Mouse (Mus musculus) hindbrain, postnatal 0 days (tissue): ENCODE measurements around the gene Vpreb2. TPM values are rescaled to one million over a fixed set of nuclear protein-coding genes. Genes with fewer than 3 reads are reported as not detected.

Experiments
- ATAC-seq: fragments of 200-750 bp; cut with Nextera tagmentation; 2 replicates; pipeline ENCODE4 v1.8.0; 2017; ENCODE audit warnings: mild to moderate bottlenecking, moderate TSS enrichment, moderate library complexity
- DNase-seq: peaks from one replicate; pipeline ENCODE4 v3.0.0-alpha.2; 2015; ENCODE audit warnings: low spot score
- H3K27ac ChIP-seq: fragments of 300-500 bp; sonication (generic); 2 replicates; pipeline ENCODE4 v1.5.1; 2014; ENCODE audit warnings: mild to moderate bottlenecking
- H3K27me3 ChIP-seq: fragments of 300-500 bp; sonication (generic); 2 replicates; pipeline ENCODE4 v1.6.1; 2014; ENCODE audit warnings: low read length, mixed read lengths; ENCODE audit not compliant: insufficient read depth
- H3K36me3 ChIP-seq: fragments of 300-500 bp; sonication (generic); 2 replicates; pipeline ENCODE4 v1.6.1; 2014; ENCODE audit warnings: low read length, mixed read lengths; ENCODE audit not compliant: insufficient read depth
- H3K4me1 ChIP-seq: fragments of 300-500 bp; sonication (generic); 2 replicates; pipeline ENCODE4 v1.6.1; 2014; ENCODE audit warnings: antibody characterized with exemption, low read length, mixed read lengths; ENCODE audit not compliant: insufficient read depth
- H3K4me2 ChIP-seq: fragments of 300-500 bp; sonication (generic); 2 replicates; pipeline ENCODE4 v1.6.1; 2014; ENCODE audit warnings: low read depth, mild to moderate bottlenecking, low read length, moderate library complexity, mixed read lengths
- H3K4me3 ChIP-seq: fragments of 300-500 bp; sonication (generic); 2 replicates; pipeline ENCODE4 v1.5.1; 2014; ENCODE audit warnings: low read length
- H3K9ac ChIP-seq: fragments of 300-500 bp; sonication (generic); replicated peaks from 2 replicates; pipeline ENCODE4 v1.6.1; 2014; ENCODE audit warnings: mild to moderate bottlenecking, low read length, moderate library complexity, mixed read lengths
- H3K9me3 ChIP-seq: fragments of 300-500 bp; sonication (generic); 2 replicates; pipeline ENCODE4 v1.6.1; 2016; ENCODE audit warnings: low read length, mixed read lengths
- CTCF ChIP-seq: IDR thresholded peaks from 2 replicates; pipeline ENCODE4 v1.5.1; 2016; ENCODE audit warnings: antibody characterized with exemption, control low read depth, low read depth
- WGBS: fragments of 180-500 bp; shearing (Covaris S2); extraction: QIAGEN DNeasy Blood & Tissue Kit; methylation state at CpG from one replicate; pipeline ENCODE4 v1.1.7; 2014; 5-methylcytosine and 5-hydroxymethylcytosine counted together
- polyA plus RNA-seq: library from polyadenylated mRNA; unstranded; fragments of >200 nt; fragmentation: Nextera tagmentation; extraction: Ambion mirVana; gene quantifications from 2 replicates; pipeline ENCODE4 v1.2.1, GENCODE M21; 2015
- total RNA-seq: library from RNA; depleted of rRNA; stranded (reverse); fragments of >200 nt; gene quantifications from 2 replicates; pipeline ENCODE4 v1.2.3, GENCODE M21; 2014; rRNA removed

Vpreb2 gene
- total RNA-seq (not detected in 2 replicates), polyA plus RNA-seq (not detected in 2 replicates)

DNA sequence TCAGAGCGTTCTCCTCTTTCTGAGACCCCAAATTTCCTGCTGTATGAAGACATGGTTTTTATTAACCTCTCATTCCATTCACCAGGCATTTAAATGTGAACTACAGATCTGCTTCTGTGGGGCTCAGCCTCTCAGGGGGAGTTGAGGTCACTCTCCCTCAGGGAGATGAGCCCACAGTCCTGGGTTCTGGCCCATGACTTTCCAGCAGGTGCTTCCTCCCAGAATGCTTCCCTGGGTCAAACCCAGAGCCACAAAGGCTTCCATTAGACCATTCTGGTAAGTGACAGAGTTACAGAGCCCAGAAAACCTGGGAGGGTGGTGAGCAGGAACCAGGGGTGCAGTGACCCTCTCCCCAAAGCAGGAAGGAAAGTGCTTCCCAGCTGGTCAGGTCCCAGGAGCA lies at the start of gene Vpreb2:
TSS of gene Vpreb2 (plus strand) at position 301 of the 400 bp plus-strand sequence.
- H3K4me3 ChIP-seq: no peak within 1 kb of the TSS

GRCm38 (mm10) chr16:17931906-17932460 lies 48.2 kb upstream of the Vpreb2 start:
- no peak overlapping the region for H3K4me3 ChIP-seq
- 0 out of 2 replicates have a peak, but pooled peaks cover 4% of the 10 kb centered on the region for H3K27me3 ChIP-seq
- no peak overlapping the region for H3K9ac ChIP-seq
- no peaks in the 10 kb centered on the region for H3K36me3 ChIP-seq
- no peak for DNase-seq
- H3K27ac ChIP-seq: no peak overlapping the region
- 72% methylated on average over 5 of the region's 5 CpGs for WGBS
- H3K4me1 ChIP-seq: peaks cover 3% of the 10 kb centered on the region
- no peaks in the 10 kb centered on the region for H3K9me3 ChIP-seq
- no peak overlapping the region for H3K4me2 ChIP-seq
- no peak for ATAC-seq
- no peak for TF ChIP-seq CTCF

More for the DNA sequence above, at the start of gene Vpreb2:
- Histone ChIP-seq H3K9ac (no peak within 1 kb of the TSS), H3K4me2 (no peak within 1 kb of the TSS), H3K27ac (no peak within 1 kb of the TSS), H3K4me1 (no peaks in the 10 kb centered on the region), H3K36me3 (no peaks in the 10 kb centered on the region), H3K27me3 (no peaks in the 10 kb centered on the region), H3K9me3 (no peaks in the 10 kb centered on the region)
- ATAC-seq (no peak), DNase-seq (no peak)
- 70% methylated on average over 1 of the region's 1 CpGs for WGBS
- TF ChIP-seq CTCF: no peak

- Histone ChIP-seq H3K36me3 (no peaks in the 10 kb centered on the region), H3K9me3 (no peaks in the 10 kb centered on the region), H3K4me1 (no peaks in the 10 kb centered on the region), H3K4me2 (no peak overlapping the region), H3K9ac (no peak overlapping the region), H3K27ac (no peak overlapping the region), H3K4me3 (no peak overlapping the region), H3K27me3 (0 out of 2 replicates have a peak, but pooled peaks cover 4% of the 10 kb centered on the region)
- TF ChIP-seq CTCF: no peak
- 69% methylated on average over 9 of the region's 9 CpGs for WGBS
- DNase-seq (no peak), ATAC-seq (no peak)
These were observed 46.4 kb upstream of the Vpreb2 start for GRCm38 (mm10) chr16:17933594-17934444.

GRCm38 (mm10) chr16:17934445-17934910 lies 45.8 kb upstream of the Vpreb2 start:
- TF ChIP-seq CTCF: peak; percentile 15; the same call in 1 of the 2 replicates
- no peak overlapping the region for H3K9ac ChIP-seq
- no peak overlapping the region for H3K4me3 ChIP-seq
- H3K4me2 ChIP-seq: no peak overlapping the region
- no peaks in the 10 kb centered on the region for H3K36me3 ChIP-seq
- DNase-seq: no peak
- H3K4me1 ChIP-seq: no peaks in the 10 kb centered on the region
- ATAC-seq: no peak
- H3K27me3 ChIP-seq: 0 out of 2 replicates have a peak, but pooled peaks cover 4% of the 10 kb centered on the region
- WGBS: 64% methylated on average over 3 of the region's 3 CpGs
- no peak overlapping the region for H3K27ac ChIP-seq
- no peaks in the 10 kb centered on the region for H3K9me3 ChIP-seq

DNA sequence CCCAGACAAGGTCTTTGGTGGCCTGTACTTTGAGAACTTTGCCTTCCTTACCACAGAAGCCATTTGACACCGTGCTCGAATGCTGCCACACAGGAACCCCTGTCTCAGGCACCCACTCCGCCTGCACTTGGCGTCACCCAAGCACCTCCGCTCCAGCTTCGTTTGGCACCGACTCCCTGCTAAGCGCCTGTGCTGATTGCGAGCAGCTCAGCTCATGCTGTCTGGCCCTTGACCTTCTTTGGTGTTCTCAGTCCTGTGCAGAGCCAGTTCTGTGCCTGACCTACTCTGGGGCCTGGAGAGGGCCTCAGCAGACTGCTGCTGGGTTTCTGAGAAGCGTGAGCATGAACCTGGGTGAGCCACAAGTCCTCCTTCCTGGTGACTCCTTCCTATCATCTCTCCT lies 43.5 kb upstream of the Vpreb2 start:
- TF ChIP-seq CTCF: no peak
- Histone ChIP-seq H3K4me3 (no peak overlapping the region), H3K4me1 (no peaks in the 10 kb centered on the region), H3K4me2 (no peak overlapping the region), H3K36me3 (no peaks in the 10 kb centered on the region), H3K9me3 (no peaks in the 10 kb centered on the region), H3K27me3 (0 out of 2 replicates have a peak, but pooled peaks cover 4% of the 10 kb centered on the region), H3K9ac (no peak overlapping the region), H3K27ac (no peak overlapping the region)
- no peak for ATAC-seq
- WGBS: 82% methylated on average over 10 of the region's 10 CpGs
- DNase-seq: no peak

GRCm38 (mm10) chr16:17938187-17938586 lies 42.0 kb upstream of the Vpreb2 start:
- H3K4me3 ChIP-seq: no peak overlapping the region
- no peak for TF ChIP-seq CTCF
- WGBS: 81% methylated on average over 7 of the region's 7 CpGs
- H3K4me2 ChIP-seq: no peak overlapping the region
- ATAC-seq (no peak), DNase-seq (no peak)
- no peak overlapping the region for H3K27ac ChIP-seq
- H3K4me1 ChIP-seq: no peaks in the 10 kb centered on the region
- no peaks in the 10 kb centered on the region for H3K36me3 ChIP-seq
- H3K27me3 ChIP-seq: 0 out of 2 replicates have a peak, but pooled peaks cover 4% of the 10 kb centered on the region
- H3K9me3 ChIP-seq: no peaks in the 10 kb centered on the region
- H3K9ac ChIP-seq: no peak overlapping the region
